Mouse (Mus musculus) kidney, adult 2 months (tissue): ENCODE measurements around the gene Acvr1b. TPM values are rescaled to one million over a fixed set of nuclear protein-coding genes. Genes with fewer than 3 reads are reported as not detected.

Experiments used
- DNase-seq: peaks from one replicate; pipeline ENCODE4 v3.0.0; 2021
- H3K27ac ChIP-seq: fragments of 200-500 bp; 2 replicates; pipeline ENCODE4 v1.5.1; 2012; ENCODE audit warnings: low read depth, low read length, control low read depth, inconsistent platforms; ENCODE audit not compliant: insufficient read depth
- H3K27me3 ChIP-seq: fragments of 200-500 bp; replicated peaks from 2 replicates; pipeline ENCODE4 v1.6.1; 2012; ENCODE audit warnings: mild to moderate bottlenecking, moderate library complexity, low read length, inconsistent platforms; ENCODE audit not compliant: control insufficient read depth, insufficient read depth
- H3K36me3 ChIP-seq: fragments of 200-500 bp; 2 replicates; pipeline ENCODE4 v1.6.1; 2012; ENCODE audit warnings: mild to moderate bottlenecking, moderate library complexity, low read length, inconsistent platforms; ENCODE audit not compliant: control insufficient read depth, insufficient read depth
- H3K4me1 ChIP-seq: fragments of 200-500 bp; 2 replicates; pipeline ENCODE4 v1.6.1; 2011; ENCODE audit warnings: low read length; ENCODE audit not compliant: control insufficient read depth, insufficient read depth
- H3K4me3 ChIP-seq: fragments of 200-500 bp; 2 replicates; pipeline ENCODE4 v1.5.1; 2011; ENCODE audit warnings: mild to moderate bottlenecking, low read depth, low read length, control low read depth; ENCODE audit not compliant: insufficient read depth
- CTCF ChIP-seq: fragments of 200-500 bp; conservative IDR thresholded peaks from 2 replicates; pipeline ENCODE4 v1.5.1; 2011; ENCODE audit warnings: low read depth, mild to moderate bottlenecking, control low read depth, low read length, moderate library complexity, mixed read lengths; ENCODE audit not compliant: insufficient read depth, insufficient read length
- POLR2A ChIP-seq: fragments of 200-500 bp; IDR thresholded peaks from one replicate; pipeline ENCODE4 v1.6.1; 2011; ENCODE audit warnings: low read depth, low read length, control low read depth
- WGBS: fragments of 180-500 bp; shearing (Covaris S2); methylation state at CpG from one replicate; pipeline ENCODE4 v1.1.7; 2018; 5-methylcytosine and 5-hydroxymethylcytosine counted together
- polyA plus RNA-seq: library from polyadenylated mRNA; depleted of rRNA; stranded (reverse); fragments of >200 nt; gene quantifications from 2 replicates; pipeline ENCODE4 v1.2.3, GENCODE M21; 2012

The Acvr1b gene
- polyA plus RNA-seq, 1 experiment = 37.2 TPM

- Histone ChIP-seq H3K27me3 (no peaks in the 10 kb centered on the region), H3K36me3 (no peaks in the 10 kb centered on the region), H3K27ac (no peak overlapping the region), H3K4me3 (no peak overlapping the region), H3K4me1 (0 out of 2 replicates have a peak, but pooled peaks cover 4% of the 10 kb centered on the region)
- TF ChIP-seq CTCF (peak; percentile 75), POLR2A (no peak)
- peak; percentile 74 for DNase-seq
- WGBS = 10% methylated on average over 3 of the region's 3 CpGs
These were observed 63.0 kb downstream of the Acvr1b start for GRCm38 (mm10) chr15:101236878-101237277.

- H3K4me3 ChIP-seq = no peak overlapping the region
- no peaks in the 10 kb centered on the region for H3K27me3 ChIP-seq
- WGBS = 13% methylated on average over 28 of the region's 28 CpGs
- H3K4me1 ChIP-seq = 0 out of 2 replicates have a peak, but pooled peaks cover 6% of the 10 kb centered on the region
- no peak overlapping the region for H3K27ac ChIP-seq
- no peaks in the 10 kb centered on the region for H3K36me3 ChIP-seq
- peak; percentile 51 for DNase-seq
- TF ChIP-seq POLR2A = no peak
- TF ChIP-seq CTCF = peak; percentile 58; the same call in 1 of the 2 replicates
These were observed 65.1 kb downstream of the Acvr1b start for GRCm38 (mm10) chr15:101238885-101239511.

DNA sequence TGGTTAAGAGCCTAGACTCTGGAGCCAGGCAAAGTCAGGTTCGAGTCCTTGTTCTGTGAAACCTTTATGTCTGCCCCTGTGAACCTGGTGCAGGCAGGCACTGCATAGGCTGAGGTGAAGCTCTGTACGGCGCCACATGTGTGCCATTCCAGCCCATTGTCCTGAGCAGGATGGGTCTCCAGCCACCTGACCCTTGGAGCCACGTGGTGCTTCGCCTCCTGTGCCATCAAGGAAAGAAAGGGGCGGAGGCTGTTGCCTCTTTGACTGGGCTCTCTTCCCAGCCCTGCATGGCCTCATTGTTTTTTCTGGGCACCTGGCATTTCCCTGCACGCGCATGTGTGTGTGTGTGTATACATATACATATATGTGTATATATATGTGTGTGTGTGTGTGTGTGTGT, 66.0 kb downstream of the Acvr1b start:
- no peak for DNase-seq
- H3K27ac ChIP-seq = no peak overlapping the region
- 0 out of 2 replicates have a peak, but pooled peaks cover 6% of the 10 kb centered on the region for H3K4me1 ChIP-seq
- no peak overlapping the region for H3K4me3 ChIP-seq
- TF ChIP-seq POLR2A (no peak), CTCF (no peak)
- no peaks in the 10 kb centered on the region for H3K27me3 ChIP-seq
- no peaks in the 10 kb centered on the region for H3K36me3 ChIP-seq
- WGBS = 77% methylated on average over 8 of the region's 8 CpGs

GRCm38 (mm10) chr15:101240799-101241204, 66.9 kb downstream of the Acvr1b start:
- 3% methylated on average over 10 of the region's 10 CpGs for WGBS
- Histone ChIP-seq H3K27ac (peak overlapping the region; percentile 47), H3K27me3 (no peaks in the 10 kb centered on the region), H3K4me1 (0 out of 2 replicates have a peak, but pooled peaks cover 6% of the 10 kb centered on the region), H3K36me3 (no peaks in the 10 kb centered on the region), H3K4me3 (no peak overlapping the region)
- peak; percentile 91 for DNase-seq
- TF ChIP-seq POLR2A (no peak), CTCF (peak; percentile 94)

- WGBS = 36% methylated on average over 9 of the region's 9 CpGs
- TF ChIP-seq CTCF (no peak), POLR2A (no peak)
- 0 out of 2 replicates have a peak, but pooled peaks cover 6% of the 10 kb centered on the region for H3K4me1 ChIP-seq
- no peak overlapping the region for H3K4me3 ChIP-seq
- peak overlapping the region; percentile 47 for H3K27ac ChIP-seq
- no peaks in the 10 kb centered on the region for H3K36me3 ChIP-seq
- peak; percentile 57 for DNase-seq
- no peaks in the 10 kb centered on the region for H3K27me3 ChIP-seq
These were observed 67.4 kb downstream of the Acvr1b start for GRCm38 (mm10) chr15:101241236-101241635.

- no peak overlapping the region for H3K4me3 ChIP-seq
- H3K27ac ChIP-seq = peak overlapping the region; percentile 13; the same call in 1 of the 2 replicates
- H3K36me3 ChIP-seq = no peaks in the 10 kb centered on the region
- TF ChIP-seq POLR2A = no peak
- TF ChIP-seq CTCF = no peak
- WGBS = 60% methylated on average over 9 of the region's 9 CpGs
- no peaks in the 10 kb centered on the region for H3K27me3 ChIP-seq
- no peak for DNase-seq
- H3K4me1 ChIP-seq = peaks cover 6% of the 10 kb centered on the region; the same call in 1 of the 2 replicates
These were observed 68.0 kb downstream of the Acvr1b start for GRCm38 (mm10) chr15:101241853-101242252.

- TF ChIP-seq CTCF (peak; percentile 69), POLR2A (no peak)
- peak; percentile 87 for DNase-seq
- Histone ChIP-seq H3K4me3 (no peak overlapping the region), H3K27me3 (no peaks in the 10 kb centered on the region), H3K4me1 (peaks cover 6% of the 10 kb centered on the region; the same call in 1 of the 2 replicates), H3K27ac (peak overlapping the region; percentile 13; the same call in 1 of the 2 replicates), H3K36me3 (no peaks in the 10 kb centered on the region)
- 26% methylated on average over 8 of the region's 8 CpGs for WGBS
These were observed 68.8 kb downstream of the Acvr1b start for GRCm38 (mm10) chr15:101242645-101243044.
